In the genomic region with DNA sequence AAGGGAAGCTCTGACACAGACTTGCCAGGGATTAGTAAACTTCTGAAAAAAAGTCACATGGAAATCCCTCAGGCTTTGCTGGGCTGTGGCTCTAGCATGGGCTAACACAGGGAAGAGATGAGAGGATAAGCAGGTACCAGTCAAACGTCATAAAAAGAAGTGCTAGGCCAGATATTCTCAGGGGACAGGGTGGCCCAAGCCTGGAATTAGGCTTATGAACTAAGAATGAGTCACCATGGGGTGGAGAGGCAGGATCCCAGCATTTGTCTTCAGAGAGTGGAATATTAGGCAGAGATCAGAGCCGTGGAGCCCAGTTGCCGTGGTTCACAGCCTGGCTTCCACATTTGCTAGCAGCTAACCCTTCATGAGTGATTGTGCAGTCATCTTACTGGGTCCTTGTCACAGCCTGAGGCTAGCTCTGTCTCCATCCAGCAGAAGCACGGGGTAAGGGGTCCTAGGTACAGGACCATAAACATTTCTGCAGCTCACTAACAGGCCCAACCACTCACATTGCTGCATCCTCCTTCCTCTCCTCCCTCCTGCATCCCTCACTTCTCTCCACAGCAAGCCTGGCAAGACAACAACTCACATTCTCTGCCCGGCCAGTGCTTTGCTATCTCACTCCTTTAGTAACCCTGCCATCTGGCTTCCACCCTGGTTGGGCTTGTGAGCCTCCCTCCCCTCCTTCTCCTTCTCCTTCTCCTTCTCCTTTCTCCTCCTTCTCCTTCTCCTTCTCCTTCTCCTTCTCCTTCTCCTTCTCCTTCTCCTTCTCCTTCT, we compare ENCODE assay signal across 18 mouse cellular contexts.
A peak's percentile ranks its signal among the peaks of the same experiment; 100 is the strongest.
DNase-seq lines count a peak whose midpoint lies in the region; ATAC-seq and TF ChIP-seq lines count a peak whose summit lies in the region.
"Had no signal": no experiment of that assay in that cellular context is flagged by ENCODE, and none has a peak within 500 bp of the region (broad histone marks: within the 10 kb centered on the region; RNA-seq: fewer than 3 reads in every experiment).

No protein-coding gene starts in this region.

- H3K27me3 ChIP-seq in midbrain, embryonic 14.5 days (ENCODE audit: control insufficient read depth, insufficient read depth, low read length) = no peaks in the 10 kb centered on the region
- H3K27me3 ChIP-seq in thymus, adult 2 months (ENCODE audit: control insufficient read depth, insufficient read depth, low read length) = no peaks in the 10 kb centered on the region
- H3K27me3 ChIP-seq: midbrain, embryonic 13.5 days; neural tube, embryonic 15.5 days had no signal

- no peak for TF ChIP-seq CTCF in thymus, adult 2 months (IDR thresholded peaks at IDR 0.05; ENCODE audit: borderline replicate concordance, control insufficient read depth, extremely low read depth, insufficient read depth, low read length, poor library complexity)

- H3K4me3 ChIP-seq in midbrain, embryonic 14.5 days (replicated peaks; ENCODE audit: low read depth, low read length) = no peak overlapping the region
- no peak overlapping the region for H3K4me3 ChIP-seq in thymus, adult 2 months (ENCODE audit: control insufficient read depth, insufficient read depth, low read length)
- H3K4me3 ChIP-seq: forebrain, embryonic 10.5 days; heart, embryonic 10.5 days; layer of hippocampus, adult 2 months; midbrain, embryonic 13.5 days; neural tube, embryonic 15.5 days had no signal

- H3K9ac ChIP-seq in midbrain, embryonic 14.5 days (replicated peaks; ENCODE audit: low read length) = no peak overlapping the region
- H3K9ac ChIP-seq: liver, embryonic 14.5 days; midbrain, embryonic 13.5 days; neural tube, embryonic 15.5 days had no signal

- peak; percentile 47 for DNase-seq in gastrocnemius, postnatal 14 days
- no peak for DNase-seq in gastrocnemius, postnatal 36 days
- peak; percentile 78 for DNase-seq in brain, adult 2 months (ENCODE audit: low read depth, low spot score)
- DNase-seq in cerebellum, adult 9-10 months = peak; percentile 59
- peak; percentile 44 for DNase-seq in skeletal muscle tissue, adult 2 months (ENCODE audit: low read depth, low spot score)
- no peak for DNase-seq in lung, postnatal 36 days
- no peak for DNase-seq in midbrain, embryonic 14.5 days
- no peak for DNase-seq in thymus, adult 2 months
- DNase-seq: kidney, adult 18-20 months; kidney, postnatal 10 days; spleen, adult 18-20 months had no signal

- WGBS in midbrain, embryonic 14.5 days = 70% methylated on average over 5 of the region's 5 CpGs
- WGBS in thymus, adult 2 months = 94% methylated on average over 5 of the region's 5 CpGs

- no peak overlapping the region for H3K27ac ChIP-seq in midbrain, embryonic 14.5 days (replicated peaks; ENCODE audit: low read depth, low read length)
- no peak overlapping the region for H3K27ac ChIP-seq in thymus, adult 2 months (ENCODE audit: control insufficient read depth, insufficient read depth, low read length)
- H3K27ac ChIP-seq: forebrain, embryonic 10.5 days; heart, embryonic 10.5 days; layer of hippocampus, adult 2 months; liver, embryonic 14.5 days; midbrain, embryonic 13.5 days; neural tube, embryonic 15.5 days had no signal

- intact Hi-C loops in gastrocnemius, postnatal 14 days (cut with DNase I; ENCODE audit: low total_unique reads) = no loop called here
- intact Hi-C loops in gastrocnemius, postnatal 36 days (cut with DNase I) = no loop called here

- no peaks in the 10 kb centered on the region for H3K9me3 ChIP-seq in midbrain, embryonic 14.5 days (ENCODE audit: control insufficient read depth, low read length)
- H3K9me3 ChIP-seq: midbrain, embryonic 13.5 days had no signal

- no peak for ATAC-seq in midbrain, embryonic 14.5 days (ENCODE audit: low FRiP score, low TSS enrichment)
- ATAC-seq: lung, postnatal 0 days; midbrain, embryonic 13.5 days had no signal

- no peak overlapping the region for H3K4me2 ChIP-seq in midbrain, embryonic 14.5 days (ENCODE audit: low read length)
- H3K4me2 ChIP-seq: midbrain, embryonic 13.5 days; neural tube, embryonic 15.5 days had no signal

- H3K4me1 ChIP-seq in midbrain, embryonic 14.5 days (ENCODE audit: control insufficient read depth, insufficient read depth, low read length) = no peaks in the 10 kb centered on the region
- peaks cover 2% of the 10 kb centered on the region; the same call in 1 of the 2 replicates for H3K4me1 ChIP-seq in thymus, adult 2 months (replicated peaks; ENCODE audit: control insufficient read depth, insufficient read depth, low read length)
- H3K4me1 ChIP-seq: midbrain, embryonic 13.5 days had no signal

- H3K36me3 ChIP-seq in midbrain, embryonic 14.5 days (ENCODE audit: control insufficient read depth, insufficient read depth, low read length) = no peaks in the 10 kb centered on the region
- H3K36me3 ChIP-seq in thymus, adult 2 months (ENCODE audit: control insufficient read depth, insufficient read depth, low read length) = no peaks in the 10 kb centered on the region
- H3K36me3 ChIP-seq: forebrain, embryonic 10.5 days; midbrain, embryonic 13.5 days; neural tube, embryonic 15.5 days had no signal

- no peak for TF ChIP-seq POLR2A in thymus, adult 2 months (IDR thresholded peaks at IDR 0.05; ENCODE audit: control insufficient read depth, extremely low read depth, insufficient read depth, low read length, poor library complexity)

Comparison
In these comparisons a context has a peak if more than half of its experiments do, and no peak if none do; other contexts are left out.
1. DNase-seq: peak in gastrocnemius, postnatal 14 days (single experiment), brain, adult 2 months (single experiment), cerebellum, adult 9-10 months (single experiment) and skeletal muscle tissue, adult 2 months (single experiment); none in gastrocnemius, postnatal 36 days (0 of 2), lung, postnatal 36 days (single experiment), midbrain, embryonic 14.5 days (single experiment) and thymus, adult 2 months (single experiment).